Mouse (Mus musculus) midbrain, postnatal 0 days (tissue): ENCODE data around the gene Scgb1b12. TPM values are rescaled to one million over a fixed set of nuclear protein-coding genes. Genes with fewer than 3 reads are reported as not detected.
"Not testable (repeated sequence)": the region's sequence is repeated elsewhere in the genome, so short reads cannot be mapped to it uniquely, and the experiment has no call there.

Source experiments
- ATAC-seq: fragments of 200-750 bp; cut with Nextera tagmentation; 2 replicates; pipeline ENCODE4 v1.8.0; 2017; ENCODE audit warnings: moderate number of reproducible peaks, mild to moderate bottlenecking, moderate TSS enrichment, moderate library complexity; ENCODE audit not compliant: low FRiP score
- DNase-seq: peaks from one replicate; pipeline ENCODE4 v3.0.0-alpha.2; 2015; ENCODE audit warnings: low spot score
- H3K27ac ChIP-seq: fragments of 300-500 bp; sonication (generic); 2 replicates; pipeline ENCODE4 v1.5.1; 2014; ENCODE audit warnings: low read depth, mild to moderate bottlenecking, low read length, mixed read lengths
- H3K27me3 ChIP-seq: fragments of 300-500 bp; sonication (generic); 2 replicates; pipeline ENCODE4 v1.6.1; 2014; ENCODE audit warnings: low read length, control low read depth, mixed read lengths; ENCODE audit not compliant: insufficient read depth
- H3K36me3 ChIP-seq: fragments of 300-500 bp; sonication (generic); 2 replicates; pipeline ENCODE4 v1.6.1; 2014; ENCODE audit warnings: low read length, control low read depth, mixed read lengths; ENCODE audit not compliant: insufficient read depth
- H3K4me1 ChIP-seq: fragments of 300-500 bp; sonication (generic); 2 replicates; pipeline ENCODE4 v1.6.1; 2014; ENCODE audit warnings: mild to moderate bottlenecking, control low read depth, antibody characterized with exemption, low read length, mixed read lengths; ENCODE audit not compliant: insufficient read depth
- H3K4me2 ChIP-seq: fragments of 300-500 bp; sonication (generic); 2 replicates; pipeline ENCODE4 v1.6.1; 2014; ENCODE audit warnings: low read depth, mild to moderate bottlenecking, low read length, mixed read lengths; ENCODE audit not compliant: poor library complexity, severe bottlenecking
- H3K4me3 ChIP-seq: fragments of 300-500 bp; sonication (generic); 2 replicates; pipeline ENCODE4 v1.5.1; 2014; ENCODE audit warnings: low read depth, mild to moderate bottlenecking, low read length, moderate library complexity
- H3K9ac ChIP-seq: fragments of 300-500 bp; sonication (generic); replicated peaks from 2 replicates; pipeline ENCODE4 v1.6.1; 2014; ENCODE audit warnings: mild to moderate bottlenecking, low read length, moderate library complexity, mixed read lengths; ENCODE audit not compliant: poor library complexity, severe bottlenecking
- H3K9me3 ChIP-seq: fragments of 300-500 bp; sonication (generic); 2 replicates; pipeline ENCODE4 v1.6.1; 2016; ENCODE audit warnings: low read length, control low read depth
- WGBS: fragments of 180-500 bp; shearing (Covaris S2); extraction: QIAGEN DNeasy Blood & Tissue Kit; methylation state at CpG from one replicate; pipeline ENCODE4 v1.1.7; 2014; 5-methylcytosine and 5-hydroxymethylcytosine counted together
- polyA plus RNA-seq: library from polyadenylated mRNA; unstranded; fragments of >200 nt; fragmentation: Nextera tagmentation; extraction: Ambion mirVana; gene quantifications from 2 replicates; pipeline ENCODE4 v1.2.1, GENCODE M21; 2015
- total RNA-seq: library from RNA; depleted of rRNA; stranded (reverse); fragments of >200 nt; gene quantifications from 2 replicates; pipeline ENCODE4 v1.2.3, GENCODE M21; 2014; rRNA removed

Gene Scgb1b12
- total RNA-seq, result not detected in 2 replicates
- not detected in 2 replicates for polyA plus RNA-seq

GRCm38 (mm10) chr7:32333882-32334281 lies at the start of gene Scgb1b12:
Scgb1b12 (plus strand) TSS chr7:32334182.
- H3K4me1 ChIP-seq, H3K9me3 ChIP-seq, H3K4me2 ChIP-seq, H3K27ac ChIP-seq, ATAC-seq, H3K9ac ChIP-seq, H3K27me3 ChIP-seq, H3K4me3 ChIP-seq, H3K36me3 ChIP-seq, DNase-seq: not testable (repeated sequence)
- 72% methylated on average over 2 of the region's 3 CpGs for WGBS

GRCm38 (mm10) chr7:32327145-32327544 lies 6.8 kb upstream of the Scgb1b12 start, which contains the start of gene Scgb2b12:
Scgb2b12 (minus strand) TSS chr7:32327245.
- not testable (repeated sequence) for H3K9ac ChIP-seq, H3K4me3 ChIP-seq, ATAC-seq, H3K27ac ChIP-seq, H3K9me3 ChIP-seq, H3K27me3 ChIP-seq, H3K4me1 ChIP-seq, DNase-seq, H3K36me3 ChIP-seq, H3K4me2 ChIP-seq
- 80% methylated on average over 1 of the region's 1 CpGs for WGBS

Other genes with a start within 250 kb of the Scgb1b12 start
- not detected in 2 replicates for gene Scgb1b10, start 233.3 kb upstream of the Scgb1b12 start, total RNA-seq
- gene Scgb1b10, start 233.3 kb upstream of the Scgb1b12 start, polyA plus RNA-seq, result not detected in 2 replicates
- not detected in 2 replicates for gene Scgb2b11, start 123.0 kb upstream of the Scgb1b12 start, total RNA-seq
- gene Scgb2b11, start 123.0 kb upstream of the Scgb1b12 start, polyA plus RNA-seq, result not detected in 2 replicates
- not detected in 2 replicates for gene Scgb1b11, start 111.3 kb upstream of the Scgb1b12 start, total RNA-seq
- not detected in 2 replicates for gene Scgb1b11, start 111.3 kb upstream of the Scgb1b12 start, polyA plus RNA-seq
- not detected in 2 replicates for gene Scgb2b12, start 6.9 kb upstream of the Scgb1b12 start, total RNA-seq
- not detected in 2 replicates for gene Scgb2b12, start 6.9 kb upstream of the Scgb1b12 start, polyA plus RNA-seq
- not detected in 2 replicates for gene Scgb1b29, start 107.4 kb downstream of the Scgb1b12 start, total RNA-seq
- gene Scgb1b29, start 107.4 kb downstream of the Scgb1b12 start, polyA plus RNA-seq, result not detected in 2 replicates